Mouse (Mus musculus) spleen, adult 2 months (tissue): ENCODE measurements around the gene Slc9a2. TPM values are rescaled to one million over a fixed set of nuclear protein-coding genes. Genes with fewer than 3 reads are reported as not detected.
A peak's percentile ranks its signal among the peaks of the same experiment; 100 is the strongest.

ENCODE experiments used
- DNase-seq, 2 experiments: peaks; one replicate each; pipeline versions ENCODE4 v3.0.0 to v3.0.0-alpha.2; 2012 to 2021; ENCODE audit warnings: low spot score in 2 of 2, low read depth in 1 of 2
- H3K27ac ChIP-seq: fragments of 200-500 bp; 2 replicates; pipeline ENCODE4 v1.5.1; 2012; ENCODE audit warnings: low read length, inconsistent platforms; ENCODE audit not compliant: insufficient read depth
- H3K27me3 ChIP-seq: fragments of 200-500 bp; 2 replicates; pipeline ENCODE4 v1.6.1; 2012; ENCODE audit warnings: mild to moderate bottlenecking, moderate library complexity, low read length, inconsistent platforms; ENCODE audit not compliant: control insufficient read depth, insufficient read depth
- H3K36me3 ChIP-seq: fragments of 200-500 bp; 2 replicates; pipeline ENCODE4 v1.6.1; 2012; ENCODE audit warnings: mild to moderate bottlenecking, low read length, inconsistent platforms; ENCODE audit not compliant: control insufficient read depth, insufficient read depth
- H3K4me1 ChIP-seq: fragments of 200-500 bp; 2 replicates; pipeline ENCODE4 v1.6.1; 2011; ENCODE audit warnings: inconsistent platforms; ENCODE audit not compliant: control insufficient read depth, insufficient read depth, insufficient read length
- H3K4me3 ChIP-seq: fragments of 200-500 bp; 2 replicates; pipeline ENCODE4 v1.5.1; 2011; ENCODE audit warnings: mild to moderate bottlenecking, inconsistent platforms; ENCODE audit not compliant: insufficient read depth, insufficient read length; ENCODE audit errors: extremely low read depth
- CTCF ChIP-seq: fragments of 200-500 bp; IDR thresholded peaks from 2 replicates; pipeline ENCODE4 v1.5.1; 2011; ENCODE audit warnings: mild to moderate bottlenecking, inconsistent platforms; ENCODE audit not compliant: insufficient read depth, insufficient read length, insufficient replicate concordance; ENCODE audit errors: extremely low read depth
- POLR2A ChIP-seq: fragments of 200-500 bp; IDR thresholded peaks from 2 replicates; pipeline ENCODE4 v1.6.1; 2011; ENCODE audit warnings: low read depth, low read length, inconsistent platforms
- WGBS: fragments of 180-500 bp; shearing (Covaris S2); methylation state at CpG from one replicate; pipeline ENCODE4 v1.1.7; 2018; 5-methylcytosine and 5-hydroxymethylcytosine counted together
- polyA plus RNA-seq: library from polyadenylated mRNA; depleted of rRNA; stranded (reverse); fragments of >200 nt; gene quantifications from 2 replicates; pipeline ENCODE4 v1.2.3, GENCODE M21; 2012; rRNA removed

Slc9a2 gene
- 0.09 and 0.29 TPM in 2 replicates for polyA plus RNA-seq

GRCm38 (mm10) chr1:40680067-40680867 is at the start of gene Slc9a2:
TSS of gene Slc9a2 (plus strand) at chr1:40680574.
- DNase-seq, result no peak
- H3K27me3 ChIP-seq, result peaks cover 16% of the 10 kb centered on the region
- H3K4me3 ChIP-seq, result peak within 1 kb of the TSS; percentile 55
- peaks cover 11% of the 10 kb centered on the region for H3K4me1 ChIP-seq
- TF ChIP-seq POLR2A (no peak), CTCF (no peak)
- 4% methylated on average over 25 of the region's 25 CpGs for WGBS
- H3K36me3 ChIP-seq, result no peaks in the 10 kb centered on the region
- H3K27ac ChIP-seq, result no peak within 1 kb of the TSS

GRCm38 (mm10) chr1:40632407-40633062 is 47.8 kb upstream of the Slc9a2 start:
- Histone ChIP-seq H3K4me1 (no peaks in the 10 kb centered on the region), H3K27ac (no peak overlapping the region), H3K27me3 (no peaks in the 10 kb centered on the region), H3K36me3 (no peaks in the 10 kb centered on the region), H3K4me3 (no peak overlapping the region)
- TF ChIP-seq CTCF (no peak), POLR2A (no peak)
- no peak for DNase-seq
- 57% methylated on average over 2 of the region's 2 CpGs for WGBS

- no peaks in the 10 kb centered on the region for H3K27me3 ChIP-seq
Observed at GRCm38 (mm10) chr1:40634608-40635007, 45.8 kb upstream of the Slc9a2 start.

GRCm38 (mm10) chr1:40648234-40648633 is 32.1 kb upstream of the Slc9a2 start:
- Histone ChIP-seq H3K27me3 (no peaks in the 10 kb centered on the region), H3K4me3 (no peak overlapping the region), H3K36me3 (no peaks in the 10 kb centered on the region), H3K27ac (no peak overlapping the region), H3K4me1 (no peaks in the 10 kb centered on the region)
- 69% methylated on average over 2 of the region's 2 CpGs for WGBS
- no peak for TF ChIP-seq CTCF
- TF ChIP-seq POLR2A, result no peak
- no peak for DNase-seq

More at GRCm38 (mm10) chr1:40634608-40635007, 45.8 kb upstream of the Slc9a2 start:
- TF ChIP-seq CTCF (no peak), POLR2A (no peak)
- H3K36me3 ChIP-seq, result no peaks in the 10 kb centered on the region
- H3K27ac ChIP-seq, result no peak overlapping the region
- no peak for DNase-seq
- no peak overlapping the region for H3K4me3 ChIP-seq
- 80% methylated on average over 4 of the region's 4 CpGs for WGBS
- H3K4me1 ChIP-seq, result no peaks in the 10 kb centered on the region

GRCm38 (mm10) chr1:40650803-40651497 is 29.4 kb upstream of the Slc9a2 start:
- 68% methylated on average over 6 of the region's 6 CpGs for WGBS
- no peak for TF ChIP-seq CTCF
- no peak for TF ChIP-seq POLR2A
- no peak overlapping the region for H3K27ac ChIP-seq
- H3K4me1 ChIP-seq, result no peaks in the 10 kb centered on the region
- H3K36me3 ChIP-seq, result no peaks in the 10 kb centered on the region
- no peak overlapping the region for H3K4me3 ChIP-seq
- DNase-seq, result no peak
- no peaks in the 10 kb centered on the region for H3K27me3 ChIP-seq

- 80% methylated on average over 4 of the region's 4 CpGs for WGBS
- DNase-seq, result no peak
- H3K27me3 ChIP-seq, result no peaks in the 10 kb centered on the region
- H3K27ac ChIP-seq, result no peak overlapping the region
- no peaks in the 10 kb centered on the region for H3K36me3 ChIP-seq
- no peak overlapping the region for H3K4me3 ChIP-seq
- TF ChIP-seq CTCF, result no peak
- no peak for TF ChIP-seq POLR2A
- no peaks in the 10 kb centered on the region for H3K4me1 ChIP-seq
Observed at GRCm38 (mm10) chr1:40657035-40657434, 23.3 kb upstream of the Slc9a2 start.
